Mouse (Mus musculus) cerebellum, postnatal 14 days (tissue): Measurements from ENCODE around the gene Kat7.

ENCODE experiments used
- DNase-seq, 2 experiments: peaks; one replicate each; pipeline ENCODE4 v3.0.0; 2021; ENCODE audit warnings: mixed read lengths in 2 of 2

Kat7 gene

GRCm38 (mm10) chr11:95310007-95310647 lies at the start of gene Kat7:
Gene Kat7, minus strand, starts transcription at chr11:95310246.
- DNase-seq = peak; percentile 97 to 98

DNA sequence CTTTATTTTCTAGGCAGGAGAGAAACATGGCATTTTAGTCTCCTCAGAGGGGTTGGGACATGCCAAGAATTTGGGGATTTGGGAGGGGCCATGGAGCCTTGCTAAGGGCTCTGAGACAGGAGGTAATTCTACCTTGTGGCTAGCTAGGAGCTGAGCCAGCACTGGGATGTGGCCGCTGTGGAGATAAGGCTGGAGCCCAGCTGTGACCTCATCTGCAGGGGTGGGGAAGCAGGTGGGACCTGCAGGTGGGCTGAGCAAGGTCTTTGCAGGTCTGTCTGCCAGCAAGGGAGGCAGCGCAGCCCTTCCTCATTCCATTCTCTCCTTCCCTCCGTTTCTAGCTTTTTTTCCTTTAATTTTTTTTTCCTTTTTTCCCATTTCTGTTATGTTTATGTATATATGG lies 48.2 kb upstream of the Kat7 start:
- DNase-seq = no peak

GRCm38 (mm10) chr11:95356469-95357273 lies 46.6 kb upstream of the Kat7 start:
- DNase-seq = peak; percentile 58 to 71

DNA sequence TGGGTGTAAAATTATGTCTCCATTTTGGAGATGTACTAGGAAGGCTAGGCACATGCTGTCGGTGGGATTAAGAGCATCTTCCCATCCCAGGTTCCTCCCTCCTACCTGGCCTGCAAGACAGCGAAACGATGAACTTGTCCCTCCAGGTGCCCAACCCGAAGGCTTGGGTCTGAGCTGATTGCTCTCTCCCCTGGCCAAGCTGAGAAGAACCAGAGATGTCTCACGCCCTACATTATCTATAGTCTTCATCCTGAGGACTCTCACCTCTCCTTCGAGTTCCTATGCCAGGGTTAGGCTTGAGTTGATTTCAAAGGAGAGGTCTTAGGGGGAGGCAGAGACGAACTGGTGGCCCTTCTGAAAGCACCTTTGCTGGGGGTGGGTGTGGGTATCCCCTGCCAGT lies 46.0 kb upstream of the Kat7 start:
- no peak for DNase-seq

- no peak for DNase-seq
Measured at GRCm38 (mm10) chr11:95355661-95356011, 45.6 kb upstream of the Kat7 start.

- no peak for DNase-seq
Measured at GRCm38 (mm10) chr11:95354945-95355660, 45.1 kb upstream of the Kat7 start.

DNA sequence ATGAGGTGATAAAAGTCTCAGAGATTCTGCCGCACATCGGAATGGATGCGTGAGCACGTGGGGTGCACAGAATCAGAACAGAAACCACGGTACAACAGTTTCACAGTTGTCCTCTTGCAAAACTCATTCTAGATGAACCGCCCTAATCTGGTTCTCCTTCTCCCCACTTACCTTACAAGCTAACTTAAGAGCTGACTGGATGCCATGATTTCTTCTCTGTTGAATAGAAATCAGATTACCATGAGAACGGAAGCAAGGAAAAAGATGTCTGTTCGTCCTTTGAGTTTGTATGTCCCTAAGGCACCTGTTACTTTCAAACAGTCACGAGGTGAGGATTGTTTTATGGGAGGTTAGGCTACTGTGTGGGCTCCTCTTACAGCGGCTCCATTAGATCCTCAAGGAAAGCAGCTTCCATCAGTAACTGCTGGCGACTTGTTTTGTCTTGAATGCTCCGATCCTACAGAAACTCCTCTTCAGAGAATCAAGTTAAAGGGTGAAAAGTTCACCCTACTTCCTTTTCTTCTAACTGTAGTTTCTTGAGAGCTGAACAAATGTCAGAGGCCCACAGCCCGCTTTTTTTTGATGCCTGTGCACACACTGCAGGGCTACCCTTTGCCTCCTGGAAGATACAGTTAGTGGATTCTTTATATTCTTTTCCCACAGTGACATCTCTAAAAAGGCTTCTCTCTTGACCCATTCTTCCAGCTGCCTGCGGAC lies 44.3 kb upstream of the Kat7 start:
- DNase-seq = no peak

DNA sequence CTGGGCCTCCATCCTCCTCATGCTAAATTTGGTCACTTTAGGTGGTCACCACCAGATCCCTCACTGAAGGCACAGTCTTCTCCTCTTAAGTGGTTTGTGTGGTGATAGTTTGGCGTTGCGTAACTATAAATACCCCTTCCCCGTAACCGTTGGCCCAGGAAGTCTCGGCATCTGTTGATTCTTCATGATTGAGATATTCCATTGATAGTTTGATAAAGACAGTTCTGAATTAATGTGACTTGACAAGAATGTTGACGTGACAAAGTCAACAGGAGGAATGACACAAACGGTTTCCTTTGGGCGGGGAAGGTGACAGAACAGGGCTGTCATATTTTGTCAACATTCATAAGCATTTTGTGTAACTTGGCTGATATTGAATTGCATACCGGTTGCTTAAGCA lies 43.2 kb upstream of the Kat7 start:
- DNase-seq = no peak

DNA sequence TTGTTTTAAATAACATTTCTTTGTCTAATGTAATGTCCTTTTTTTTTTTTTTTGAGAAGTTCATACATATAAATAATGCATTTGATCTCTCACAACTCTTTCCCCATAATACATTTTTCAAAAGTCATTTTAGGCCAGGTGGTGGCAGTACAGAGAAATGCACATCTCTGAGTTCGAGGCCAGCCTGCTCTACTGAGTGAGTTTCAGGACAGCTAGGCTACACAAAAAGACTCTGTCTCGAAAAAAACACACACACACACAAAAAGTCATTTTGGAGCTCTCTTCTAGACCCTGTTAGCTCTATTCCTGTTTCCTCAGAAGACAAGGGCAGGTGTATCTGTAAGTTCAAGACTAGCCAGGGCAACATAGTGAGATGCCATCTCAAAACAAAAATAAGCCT lies 42.6 kb upstream of the Kat7 start:
- no peak for DNase-seq

- DNase-seq = no peak
Measured at GRCm38 (mm10) chr11:95350960-95351359, 40.9 kb upstream of the Kat7 start.

- peak in 1 of 2 experiments; percentile 11 for DNase-seq
Measured at GRCm38 (mm10) chr11:95350289-95350688, 40.2 kb upstream of the Kat7 start.

- no peak for DNase-seq
Measured at GRCm38 (mm10) chr11:95344181-95344580, 34.1 kb upstream of the Kat7 start.

DNA sequence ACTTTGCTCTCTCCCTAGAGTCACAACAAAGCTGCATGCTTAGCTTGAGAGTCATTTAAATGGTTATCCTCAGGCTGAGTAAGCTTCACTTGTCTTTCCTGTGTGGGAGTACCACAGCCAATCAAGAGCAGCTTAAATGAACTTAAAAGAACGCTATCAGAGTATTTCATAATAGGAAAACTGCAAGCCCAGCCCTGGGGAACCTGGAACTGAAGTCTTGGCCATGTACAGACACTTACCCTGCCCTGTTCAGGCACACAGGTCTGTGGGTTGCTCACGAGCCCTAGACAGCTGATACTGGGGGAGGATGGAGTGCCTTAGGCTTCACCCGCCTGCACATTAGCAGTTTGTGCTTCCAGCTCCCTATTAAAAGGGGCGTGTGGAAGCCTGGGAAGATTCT lies 33.1 kb upstream of the Kat7 start:
- no peak for DNase-seq

GRCm38 (mm10) chr11:95340664-95341063 lies 30.6 kb upstream of the Kat7 start:
- DNase-seq = no peak

GRCm38 (mm10) chr11:95340259-95340658 lies 30.2 kb upstream of the Kat7 start:
- DNase-seq = no peak

DNA sequence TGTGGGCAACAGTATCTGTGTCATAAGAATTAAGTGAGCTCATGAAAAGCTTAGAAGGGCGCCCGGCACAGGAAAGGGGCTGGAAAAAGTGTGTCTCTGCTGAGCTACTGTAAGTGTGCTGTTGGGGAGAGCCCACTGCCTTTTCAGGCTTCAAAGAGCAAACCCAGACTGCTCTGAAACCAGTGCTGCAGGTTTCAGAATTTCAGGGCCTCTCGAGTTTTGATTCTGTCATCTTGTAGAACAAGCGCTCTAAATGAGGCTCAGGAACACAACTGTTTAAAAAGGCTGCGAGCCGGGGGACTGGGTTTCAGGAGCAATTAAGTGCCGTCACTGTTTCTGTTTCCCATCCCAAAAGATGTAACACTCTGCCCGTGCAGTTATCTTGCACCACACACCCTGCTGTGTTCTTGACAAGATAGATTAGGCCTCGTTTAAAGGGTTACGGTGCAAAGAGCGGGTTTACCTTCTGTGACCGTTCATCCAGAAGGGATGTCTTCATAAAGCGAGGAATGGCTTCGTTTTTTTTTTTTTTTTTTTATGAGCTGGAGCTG lies 29.5 kb upstream of the Kat7 start:
- DNase-seq = no peak

GRCm38 (mm10) chr11:95337846-95338342 lies 27.8 kb upstream of the Kat7 start:
- DNase-seq = no peak

GRCm38 (mm10) chr11:95337129-95337813 lies 27.2 kb upstream of the Kat7 start:
- peak; percentile 43 to 55 for DNase-seq

- DNase-seq = peak; percentile 77 to 78
Measured at GRCm38 (mm10) chr11:95336568-95337128, 26.6 kb upstream of the Kat7 start, which contains the start of gene Fam117a. Gene Fam117a, plus strand, starts transcription at chr11:95337018.

- DNase-seq = no peak
Measured at GRCm38 (mm10) chr11:95334448-95335060, 24.5 kb upstream of the Kat7 start.

DNA sequence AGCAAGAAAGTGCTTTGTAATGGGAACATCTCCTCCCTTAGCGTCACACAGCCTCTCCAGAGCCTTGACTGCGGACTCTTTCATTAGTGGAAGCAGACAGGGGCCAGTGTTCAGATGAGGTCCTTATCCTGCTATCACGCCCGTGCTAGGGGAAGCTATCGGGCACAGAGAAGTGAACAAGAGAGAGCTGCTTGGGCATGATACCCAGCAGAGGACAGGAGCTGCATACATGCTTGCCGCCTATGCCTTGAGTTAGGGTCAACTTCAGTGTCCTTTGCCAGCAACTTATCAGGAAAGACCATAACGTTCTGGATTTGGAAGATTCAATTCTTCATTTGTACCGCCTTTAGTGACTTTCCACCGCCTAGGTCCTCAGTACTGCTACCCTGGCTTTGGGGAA lies 23.8 kb upstream of the Kat7 start:
- DNase-seq = no peak
